Mouse (Mus musculus) kidney, postnatal 4 days (tissue): ENCODE data around the gene Aadacl3.

ENCODE experiments used
- DNase-seq, 2 experiments: peaks; one replicate each; pipeline ENCODE4 v3.0.0; 2021; ENCODE audit warnings: mixed read lengths in 2 of 2

Gene Aadacl3

DNA sequence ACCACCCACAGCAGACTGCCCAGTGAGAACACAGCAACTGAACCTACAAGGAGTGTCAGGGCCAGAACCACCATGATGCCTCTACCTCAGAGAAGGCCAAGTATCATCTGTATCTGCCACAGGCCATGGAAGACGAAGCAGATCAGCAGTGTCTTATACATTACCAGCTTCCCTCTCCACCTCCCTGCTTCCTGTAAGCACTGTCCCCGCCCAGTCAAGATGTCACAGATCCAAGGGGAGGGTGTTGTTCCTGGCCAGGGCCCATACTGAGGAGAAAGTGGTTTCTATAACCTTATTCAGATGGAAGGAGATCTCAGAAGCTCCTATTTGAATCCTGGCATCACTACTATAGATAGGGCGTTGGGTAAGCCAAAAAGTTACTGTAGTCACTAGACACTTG, at the start of gene Aadacl3:
Gene Aadacl3, minus strand, starts transcription at position 101 of the 400 bp plus-strand sequence.
- DNase-seq = no peak

DNA sequence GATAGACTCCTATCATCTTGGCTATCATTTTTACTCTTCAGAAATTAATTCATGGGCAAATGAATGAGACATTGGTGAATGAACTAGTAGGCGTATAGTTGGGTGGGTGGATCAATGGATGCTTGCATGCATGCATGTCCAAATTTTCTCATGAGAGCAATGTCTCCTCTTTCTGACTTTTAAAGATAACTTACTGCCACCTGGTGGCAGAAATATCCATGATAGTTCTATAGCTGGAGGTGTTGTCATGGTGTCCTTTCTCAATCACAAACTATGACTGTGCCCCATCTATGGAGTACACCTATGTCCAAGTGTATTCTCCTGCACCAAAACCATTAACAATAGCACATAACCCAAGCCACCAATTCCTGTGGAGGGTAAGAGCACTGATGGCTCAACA, 43.0 kb upstream of the Aadacl3 start:
- DNase-seq = no peak

DNA sequence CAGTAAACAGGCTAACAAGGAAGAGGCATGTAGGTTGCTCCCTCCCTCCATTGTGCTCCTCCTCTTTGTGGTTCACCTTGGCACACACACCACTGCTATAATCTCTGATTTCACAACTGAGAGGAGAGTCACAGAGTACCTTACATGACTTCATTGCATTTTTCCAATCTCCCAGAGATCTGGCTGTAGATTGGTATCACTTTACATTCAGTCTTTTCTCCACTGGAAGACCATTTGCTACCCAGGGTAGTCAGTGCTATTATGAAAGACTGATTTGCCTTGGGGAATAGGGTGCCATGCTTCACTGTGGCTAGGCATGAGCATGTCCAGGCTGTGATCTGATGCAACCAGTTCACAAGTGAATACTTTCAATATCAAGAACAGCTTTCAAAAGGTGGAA, 29.8 kb upstream of the Aadacl3 start:
- no peak for DNase-seq

DNA sequence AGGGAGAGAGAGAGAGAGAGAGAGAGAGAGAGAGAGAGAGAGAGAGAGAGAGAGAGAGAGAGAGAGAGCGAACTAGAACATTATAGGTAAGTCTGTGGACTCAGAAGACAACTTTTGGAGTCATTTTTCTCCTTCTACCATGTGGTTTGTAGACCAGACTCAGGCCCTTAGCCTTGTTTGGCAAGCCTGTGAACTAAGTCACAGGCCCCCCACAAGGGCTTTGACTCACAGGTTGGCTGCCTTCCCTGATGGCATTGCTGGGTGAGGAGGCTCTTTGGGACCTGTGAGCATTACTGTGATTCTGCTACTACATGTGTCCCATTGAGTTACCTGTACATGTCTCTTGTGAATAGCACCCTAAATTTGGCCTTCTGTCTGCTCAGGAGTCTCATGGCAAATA, 4.5 kb upstream of the Aadacl3 start:
- DNase-seq = no peak

DNA sequence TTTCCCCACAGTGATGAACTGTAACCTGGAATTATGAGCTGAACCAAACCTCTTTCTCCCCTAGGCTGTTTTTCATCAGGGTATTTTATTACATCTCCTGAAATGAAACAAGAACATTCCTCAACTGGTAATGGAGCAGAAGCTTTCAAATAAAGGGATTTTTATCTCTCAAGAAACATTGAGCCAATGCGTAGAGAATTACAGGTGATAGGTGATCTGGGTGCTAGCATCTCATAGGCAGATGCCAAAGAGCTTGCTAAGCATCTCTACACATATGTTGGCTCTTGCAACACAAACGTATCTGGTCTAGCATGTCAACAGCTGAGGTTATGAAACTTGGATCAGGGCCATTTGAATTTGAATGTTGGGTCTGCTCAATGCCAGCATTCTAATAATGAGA, 1.6 kb upstream of the Aadacl3 start:
- no peak for DNase-seq

DNA sequence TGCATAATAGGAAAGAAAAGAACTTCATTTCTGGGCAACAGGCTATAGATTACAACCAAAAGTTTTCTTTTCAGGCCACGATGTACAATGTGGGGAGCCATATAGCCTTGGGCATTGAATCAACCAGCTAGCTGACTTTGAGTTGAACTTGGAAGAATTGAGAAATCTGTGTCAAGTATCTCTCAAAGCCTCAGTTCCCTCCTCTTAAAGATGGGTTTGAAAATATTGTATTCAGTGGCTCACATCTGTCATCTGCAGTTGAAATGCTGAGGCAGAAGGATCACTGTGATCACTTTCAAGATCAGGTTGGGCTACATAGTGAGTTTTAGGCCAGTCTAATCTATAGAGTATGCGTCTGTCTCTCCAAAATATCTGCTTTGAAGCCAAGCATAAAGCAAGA, 10.3 kb downstream of the Aadacl3 start, which contains the start of gene Gm9944:
Gene Gm9944, minus strand, starts transcription at position 101 of the 400 bp plus-strand sequence.
- DNase-seq = no peak

DNA sequence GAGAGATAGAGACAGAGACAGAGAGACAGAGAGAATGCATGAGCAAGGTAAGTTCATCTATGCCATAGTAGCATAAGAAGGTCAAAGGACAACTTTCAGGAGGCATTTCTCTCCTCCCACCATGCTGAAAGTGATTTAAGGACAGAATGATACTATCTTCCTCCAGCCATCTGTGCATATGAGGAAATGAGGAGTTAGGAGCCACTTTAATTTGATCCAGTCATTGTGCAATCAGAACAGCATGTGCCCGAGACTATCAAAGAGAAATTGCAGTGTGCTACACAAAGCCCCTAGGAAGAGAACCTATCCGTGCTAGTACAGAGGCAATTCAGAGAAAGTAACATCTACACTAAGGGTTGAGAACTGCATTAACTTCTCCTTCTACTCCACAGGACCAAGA, 15.0 kb downstream of the Aadacl3 start:
- no peak for DNase-seq

DNA sequence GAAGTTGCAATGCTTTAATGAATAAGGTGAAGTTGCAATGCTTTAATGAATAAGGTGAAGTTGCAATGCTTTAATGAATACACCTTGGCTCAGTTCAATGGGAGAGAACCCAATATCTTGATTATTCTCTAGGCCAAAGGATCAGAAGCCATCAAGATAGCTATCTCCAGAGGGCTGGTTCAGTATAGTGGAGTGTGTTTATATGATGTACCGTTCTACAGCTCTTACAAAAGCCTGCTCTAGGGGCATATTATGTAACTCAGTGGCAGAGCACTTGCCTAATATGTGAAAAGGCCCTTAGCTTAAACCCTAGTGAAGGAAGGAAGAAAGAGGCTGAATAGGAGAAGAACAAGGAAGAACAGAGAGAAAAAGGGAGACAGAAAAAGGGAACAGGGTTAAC, 22.0 kb downstream of the Aadacl3 start:
- DNase-seq = no peak

DNA sequence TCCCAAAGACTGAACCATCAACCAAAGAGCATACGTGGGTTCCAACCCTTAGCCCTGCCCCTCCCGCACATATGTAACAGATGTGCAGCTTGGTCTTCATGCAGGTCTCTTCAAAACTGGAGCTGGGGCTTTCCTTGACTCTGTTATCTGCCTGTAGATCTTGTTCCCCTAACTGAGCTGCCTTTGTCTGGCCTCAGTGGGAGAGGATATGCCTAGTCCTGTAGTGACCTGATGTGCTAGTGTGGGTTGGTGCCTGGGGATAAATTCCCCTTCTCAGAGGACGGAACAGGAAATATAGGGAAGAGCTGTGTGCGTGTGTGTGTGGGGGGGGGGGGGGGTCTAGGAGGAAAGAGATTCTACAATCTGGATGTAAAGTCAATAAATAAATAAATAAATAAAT, 22.5 kb downstream of the Aadacl3 start:
- no peak for DNase-seq

DNA sequence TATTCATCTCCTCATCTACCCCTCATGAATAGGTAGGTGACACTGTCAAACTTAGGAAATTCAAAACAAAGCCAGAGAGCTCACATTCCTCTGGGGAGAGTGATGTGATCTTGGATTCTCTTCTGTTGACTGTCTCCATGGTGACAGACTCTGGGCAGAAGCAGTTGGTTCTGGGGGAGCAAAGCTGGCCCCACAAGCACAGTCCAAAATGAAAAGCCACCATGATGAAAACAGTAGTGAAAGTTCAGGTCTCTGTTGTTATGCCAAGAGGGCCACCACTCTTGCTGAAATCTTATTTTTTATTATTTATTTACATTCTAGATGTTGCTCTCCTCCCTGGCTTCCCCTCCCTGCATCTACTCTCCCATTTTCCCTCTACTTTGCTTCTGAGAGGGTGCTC, 24.9 kb downstream of the Aadacl3 start, which contains the start of gene 1700012P22Rik:
Gene 1700012P22Rik, minus strand, starts transcription at position 101 of the 400 bp plus-strand sequence.
- DNase-seq = no peak

DNA sequence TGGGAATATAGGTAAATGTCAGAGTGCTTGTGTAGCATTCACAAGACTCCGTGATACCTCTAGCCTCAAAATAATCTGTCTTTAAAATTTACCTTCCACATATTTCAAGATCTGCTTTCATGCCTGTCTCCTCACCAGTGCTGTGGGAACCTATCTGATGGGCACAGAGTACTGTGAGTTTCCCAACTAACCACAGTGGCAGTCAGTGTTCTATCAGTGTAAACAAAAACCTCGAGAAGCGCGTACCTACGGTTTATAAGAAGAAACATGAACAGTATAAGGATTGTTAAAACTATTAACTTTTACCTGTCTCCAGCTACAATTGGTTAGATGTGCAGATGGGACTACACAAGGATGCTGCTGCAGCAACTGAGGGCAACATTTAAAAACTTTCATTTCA, 30.3 kb downstream of the Aadacl3 start:
- no peak for DNase-seq

DNA sequence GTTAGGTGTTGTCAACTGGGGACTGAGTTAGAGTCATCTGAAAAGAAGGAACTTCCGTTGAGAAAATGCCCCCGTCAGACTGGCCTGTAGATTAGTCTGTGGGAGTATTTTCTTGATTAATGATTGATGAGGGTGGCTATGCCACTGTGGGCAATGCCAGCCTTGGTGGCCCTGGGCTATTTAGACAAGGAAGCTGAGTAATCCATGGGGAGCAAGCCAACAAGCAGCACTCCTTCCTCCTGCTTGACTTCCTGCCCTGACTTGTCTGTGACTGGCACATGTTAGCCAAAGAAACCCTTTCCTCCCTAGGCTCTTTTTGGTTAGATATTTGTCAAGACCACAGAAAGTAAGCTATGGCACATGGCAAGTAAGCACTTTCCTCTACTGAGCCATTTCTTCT, 32.8 kb downstream of the Aadacl3 start:
- DNase-seq = no peak

DNA sequence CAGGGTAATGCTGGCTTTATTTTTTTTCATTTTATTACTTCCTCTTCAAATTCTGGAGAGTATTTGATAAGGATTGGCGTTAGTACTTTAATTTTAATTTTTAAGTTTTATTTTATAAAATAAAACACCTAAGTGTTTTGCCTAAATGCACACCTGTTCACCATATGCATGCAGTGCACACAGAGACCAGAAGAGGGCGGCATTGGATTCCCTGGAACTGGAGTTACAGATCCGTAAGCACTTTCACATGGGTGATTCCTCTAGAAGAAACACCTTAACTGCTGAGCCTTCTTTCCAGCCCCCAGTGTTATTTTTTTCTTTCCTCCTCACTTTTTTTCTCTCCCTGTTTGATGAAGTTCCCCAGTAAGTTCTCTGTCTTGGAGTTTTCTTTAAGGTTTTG, 34.7 kb downstream of the Aadacl3 start:
- DNase-seq = peak; percentile 48 to 54

DNA sequence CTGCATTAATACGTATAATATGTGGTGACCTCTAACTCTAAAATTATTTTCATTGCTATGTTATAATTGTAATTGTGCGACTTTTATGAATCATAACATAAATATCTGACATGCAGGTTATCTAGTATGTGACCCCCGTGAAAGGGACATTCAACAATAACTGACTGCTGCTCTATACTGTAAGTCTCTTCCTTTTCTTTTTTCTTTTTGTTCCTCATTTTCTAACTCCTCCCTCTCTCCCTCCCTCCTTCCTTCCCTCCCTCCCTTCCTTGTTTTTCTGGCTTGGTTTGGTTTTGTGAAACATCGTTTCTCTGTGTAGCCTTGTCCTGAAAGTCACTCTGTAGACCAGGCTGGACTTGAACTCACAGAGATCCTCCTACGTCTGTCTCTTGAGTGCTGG, 39.0 kb downstream of the Aadacl3 start:
- no peak for DNase-seq

DNA sequence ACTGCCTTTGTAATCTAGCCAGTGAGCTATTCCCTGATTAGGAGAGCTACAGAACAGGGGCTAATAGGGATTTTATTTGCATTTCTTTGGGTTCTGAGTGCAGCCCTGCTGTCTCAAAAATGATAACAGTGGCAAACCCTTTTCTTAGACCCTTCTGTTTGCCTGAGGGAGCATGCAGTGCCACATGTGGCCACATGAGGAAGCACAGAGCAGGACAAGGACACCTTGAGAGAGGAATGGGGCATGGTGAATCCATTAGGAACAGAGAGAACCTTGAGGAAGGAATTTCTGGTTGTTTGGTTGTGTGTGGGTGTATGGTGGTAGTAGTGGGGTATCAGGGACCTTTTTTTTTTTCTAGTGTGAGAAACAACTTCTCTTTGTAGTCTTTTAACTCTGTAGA, 42.9 kb downstream of the Aadacl3 start:
- DNase-seq = peak; percentile 13 to 22

DNA sequence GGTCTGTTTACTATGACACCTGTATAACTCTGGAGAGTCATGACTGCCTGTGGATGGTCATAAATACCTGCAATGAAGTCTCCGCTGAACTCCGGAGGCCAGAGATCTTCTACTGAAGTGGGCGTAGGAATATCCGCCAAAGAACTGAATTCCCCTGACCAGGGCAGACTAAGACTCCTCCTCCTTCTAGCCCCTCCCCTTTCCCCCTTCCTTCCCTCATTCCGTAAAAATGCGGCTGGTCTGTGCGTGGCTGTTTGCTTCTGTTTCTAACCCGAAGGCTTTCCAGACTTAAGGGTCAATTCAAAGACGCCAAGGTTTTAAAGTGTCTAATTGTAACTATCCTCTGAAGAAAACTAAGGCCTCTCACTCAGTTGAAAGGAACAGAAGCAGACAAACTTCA, 55.3 kb downstream of the Aadacl3 start, which contains the start of gene Pramef12:
Gene Pramef12, minus strand, starts transcription at position 175 of the 400 bp plus-strand sequence.
- no peak for DNase-seq

DNA sequence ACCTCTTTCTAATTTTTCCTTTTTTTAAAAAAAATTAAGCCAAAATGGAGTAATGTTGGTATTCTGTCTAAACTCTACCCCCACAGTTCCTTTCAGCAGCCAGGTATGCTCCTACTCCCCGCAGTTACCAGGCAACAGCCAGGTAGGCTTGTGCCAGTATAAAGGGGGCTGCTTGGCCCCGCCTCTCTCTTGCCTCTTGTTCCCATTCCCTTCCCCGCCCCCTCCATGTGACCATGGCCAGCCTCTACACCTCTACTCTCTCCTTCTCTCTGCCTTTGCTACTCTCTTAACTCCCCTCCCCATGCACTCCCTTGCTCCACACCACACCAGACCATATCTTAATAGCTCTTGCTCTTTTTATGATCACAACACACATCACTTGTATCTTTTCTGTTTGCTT, 57.3 kb downstream of the Aadacl3 start:
- no peak for DNase-seq

DNA sequence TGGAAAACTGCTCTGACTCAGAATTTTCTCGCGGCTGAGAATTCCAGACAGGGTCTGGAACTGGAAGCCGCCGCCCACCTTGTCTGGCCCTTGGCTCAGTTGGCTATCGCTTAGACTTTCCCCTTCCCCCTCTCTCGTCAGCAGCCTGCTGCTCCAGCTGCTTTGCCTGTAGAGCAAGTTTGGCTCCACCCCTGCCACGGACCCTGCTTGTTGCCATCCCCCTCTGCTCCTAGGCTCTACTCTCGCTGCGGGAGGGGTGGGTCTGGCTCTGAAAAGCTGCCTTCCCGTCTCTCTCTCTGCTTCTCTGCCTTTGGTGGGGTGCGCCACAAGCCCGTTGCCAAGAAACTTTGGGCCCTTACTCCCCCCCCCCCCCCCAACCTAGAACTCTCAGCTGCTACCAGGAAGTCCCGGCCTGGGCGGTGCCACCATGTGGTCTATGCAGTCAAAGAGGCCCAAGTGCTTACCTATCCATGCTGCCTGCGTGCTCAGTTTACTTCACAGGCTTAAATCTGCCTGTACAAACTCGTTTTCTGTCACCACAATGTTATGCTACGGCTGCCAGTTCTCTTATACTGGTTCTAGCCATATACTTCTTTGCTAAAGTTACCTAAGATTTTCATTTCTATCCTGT, 59.0 kb downstream of the Aadacl3 start:
- peak; percentile 58 to 73 for DNase-seq
